Mouse (Mus musculus) G1E-ER4 (cell line): ENCODE data around the gene Ankrd33b. TPM values are rescaled to one million over a fixed set of nuclear protein-coding genes. Genes with fewer than 3 reads are reported as not detected.

Experiments used
- GATA1 ChIP-seq: IDR thresholded peaks from one replicate; pipeline ENCODE4 v1.8.0; 2012; ENCODE audit warnings: low read length, inconsistent platforms
- polyA plus RNA-seq: library from polyadenylated mRNA; stranded (reverse); fragments of >175 nt; gene quantifications from 2 replicates; pipeline ENCODE4 v1.2.3, GENCODE M21; 2012

The Ankrd33b gene
- polyA plus RNA-seq, 1 experiment = not detected

DNA sequence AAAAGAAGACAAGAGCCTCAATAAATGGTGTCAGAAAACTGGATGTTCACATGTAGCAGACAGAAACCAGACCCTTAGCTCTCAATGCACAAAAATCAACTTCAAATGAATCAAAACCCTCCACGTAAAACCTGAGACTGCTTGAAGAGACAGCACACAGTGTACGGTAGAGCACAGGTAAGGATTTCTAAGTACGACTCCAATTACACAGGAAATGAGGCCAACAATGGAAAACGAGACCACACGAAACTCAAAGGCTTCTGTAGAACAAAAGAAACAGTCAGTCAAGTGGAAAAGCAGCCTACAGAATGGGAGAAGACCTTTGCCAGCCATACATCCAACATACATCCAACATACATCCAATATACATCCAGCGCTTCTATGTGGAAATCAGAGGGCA, 6.9 kb downstream of the Ankrd33b start:
- no peak for TF ChIP-seq GATA1

DNA sequence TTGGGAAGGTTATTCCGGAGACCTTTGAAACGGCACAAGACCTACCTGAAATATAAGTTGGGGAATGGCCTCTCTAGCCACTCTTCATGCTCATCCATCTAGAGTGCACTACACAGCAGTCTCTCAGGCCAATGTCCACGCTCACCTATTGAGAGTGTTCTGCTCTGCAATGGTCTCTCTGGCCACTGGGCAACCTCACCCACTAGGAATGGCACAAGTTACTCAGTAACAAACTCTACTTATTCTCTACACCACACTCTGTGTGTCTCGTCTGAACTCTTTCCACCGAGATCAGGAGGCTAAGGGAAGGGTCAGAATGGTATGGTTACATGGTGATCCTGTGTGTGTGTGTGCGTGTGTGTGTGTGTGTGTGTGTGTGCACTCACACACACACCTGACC, 7.7 kb downstream of the Ankrd33b start:
- no peak for TF ChIP-seq GATA1

DNA sequence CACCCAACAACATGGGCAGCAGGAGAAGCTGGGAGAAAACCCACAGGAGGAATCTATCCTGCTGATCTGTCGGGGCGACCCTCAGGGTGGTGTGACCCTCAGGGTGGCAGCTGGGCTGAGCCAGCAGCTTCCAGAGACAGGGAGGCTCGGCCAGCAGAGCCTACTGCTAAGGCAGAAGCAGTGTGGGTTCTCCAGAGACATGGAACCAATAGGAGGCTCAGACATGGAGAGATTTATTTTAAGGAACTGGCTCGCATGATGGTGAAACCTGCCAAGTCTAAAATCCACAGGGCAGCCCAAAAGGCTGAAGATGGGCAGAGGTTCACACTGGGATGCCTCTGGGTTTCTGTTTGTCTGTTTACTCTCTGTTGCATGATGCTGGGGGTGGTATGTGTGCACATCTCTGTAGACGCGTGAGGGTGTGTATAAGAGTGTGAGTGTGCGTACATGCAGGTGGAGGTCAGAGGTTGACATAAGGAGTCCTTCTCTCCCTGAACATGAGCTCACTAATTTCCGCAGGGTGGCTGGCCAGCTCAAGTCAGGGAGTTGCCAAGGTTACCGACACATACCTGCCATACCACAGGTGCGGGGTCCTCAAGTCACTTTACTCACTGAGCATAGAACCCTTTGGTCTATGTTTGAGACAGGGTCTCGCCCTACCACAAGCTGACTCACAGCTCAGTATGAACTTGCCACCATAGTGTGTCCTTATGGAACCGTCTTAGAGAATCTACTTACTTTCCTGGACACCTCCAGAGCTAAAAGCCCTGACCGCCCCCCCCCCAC, 14.8 kb downstream of the Ankrd33b start:
- no peak for TF ChIP-seq GATA1

- no peak for TF ChIP-seq GATA1
These were observed 17.6 kb downstream of the Ankrd33b start for GRCm38 (mm10) chr15:31349810-31350341.

GRCm38 (mm10) chr15:31349046-31349445, 18.5 kb downstream of the Ankrd33b start:
- no peak for TF ChIP-seq GATA1

GRCm38 (mm10) chr15:31348241-31348640, 19.3 kb downstream of the Ankrd33b start:
- TF ChIP-seq GATA1 = no peak

GRCm38 (mm10) chr15:31346508-31346907, 21.0 kb downstream of the Ankrd33b start:
- no peak for TF ChIP-seq GATA1

DNA sequence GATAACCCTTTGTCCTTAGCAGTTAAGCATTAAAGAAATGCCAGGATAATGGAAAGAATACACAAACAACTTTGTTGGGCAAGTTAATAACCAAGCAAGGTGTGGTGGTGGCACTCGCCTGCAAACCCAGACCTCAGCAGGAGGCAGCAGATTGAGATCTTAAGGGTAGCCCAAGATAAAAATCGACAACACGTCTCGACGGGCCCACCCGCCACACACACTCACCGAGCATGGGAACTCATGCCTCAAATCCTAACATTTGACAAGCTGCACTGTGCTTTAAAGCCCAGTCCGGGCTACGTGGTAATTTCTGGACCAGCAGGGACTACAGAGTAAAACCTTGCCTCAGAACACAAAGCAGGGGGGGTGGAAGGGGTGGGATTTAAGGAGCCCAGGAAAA, 22.2 kb downstream of the Ankrd33b start:
- no peak for TF ChIP-seq GATA1

GRCm38 (mm10) chr15:31344811-31345211, 22.7 kb downstream of the Ankrd33b start:
- no peak for TF ChIP-seq GATA1

DNA sequence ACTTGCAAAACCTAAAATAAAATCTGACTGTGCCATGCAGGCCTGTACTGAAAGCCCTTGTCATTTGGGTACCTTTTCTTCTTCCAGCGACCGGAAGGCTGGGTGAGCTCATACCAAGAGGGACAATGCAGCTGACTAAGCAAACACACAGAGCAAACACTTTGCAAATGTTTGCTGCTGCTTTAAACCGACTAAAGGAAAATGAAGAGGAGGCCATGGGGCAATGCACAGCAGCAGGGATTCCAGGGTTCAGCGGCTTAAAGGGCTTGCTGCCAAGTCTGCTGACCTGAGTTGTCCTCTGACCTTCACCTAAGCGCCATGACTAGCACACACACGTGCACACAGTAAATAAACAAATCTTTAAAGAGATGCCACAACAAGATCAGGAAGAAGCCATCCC, 23.9 kb downstream of the Ankrd33b start:
- no peak for TF ChIP-seq GATA1

DNA sequence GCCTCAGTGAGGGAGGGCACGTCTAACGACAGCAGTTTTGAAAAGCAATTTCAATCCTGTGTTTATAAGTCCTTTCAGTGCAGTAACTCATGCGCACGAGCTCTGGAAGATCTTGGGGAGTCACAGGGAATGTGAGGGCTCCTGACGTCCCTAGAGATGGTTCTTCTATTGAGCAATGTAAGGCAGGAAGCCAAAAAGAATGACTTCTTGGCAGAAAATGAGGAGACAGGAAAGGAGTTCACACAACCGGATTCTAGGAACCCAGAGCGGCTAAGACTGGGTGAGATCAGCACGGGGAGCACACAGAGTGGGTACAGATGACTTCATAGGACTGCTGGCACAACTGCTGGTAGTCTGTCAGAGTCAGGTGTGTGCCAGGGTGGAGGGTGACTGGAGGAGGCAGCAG, 25.0 kb downstream of the Ankrd33b start:
- TF ChIP-seq GATA1 = no peak

DNA sequence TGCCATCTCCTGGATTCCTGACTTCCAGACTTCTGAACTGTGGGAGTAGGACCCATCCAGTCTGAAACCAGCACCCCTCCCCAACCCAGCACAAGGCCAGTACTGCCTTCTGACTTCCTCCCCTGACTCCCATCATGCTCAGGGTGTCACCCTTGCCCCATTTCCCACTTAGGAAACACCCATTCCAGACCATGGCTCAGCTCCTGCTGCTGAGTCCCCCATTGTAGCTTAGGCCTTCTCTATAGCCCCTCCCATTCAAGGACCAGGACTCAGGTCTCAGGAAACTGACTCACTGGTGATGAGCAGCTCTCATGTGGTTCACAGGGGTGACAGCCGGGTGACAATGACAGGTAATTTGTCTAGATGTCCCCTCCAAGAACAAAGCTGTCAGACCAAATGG, 25.5 kb downstream of the Ankrd33b start:
- no peak for TF ChIP-seq GATA1

DNA sequence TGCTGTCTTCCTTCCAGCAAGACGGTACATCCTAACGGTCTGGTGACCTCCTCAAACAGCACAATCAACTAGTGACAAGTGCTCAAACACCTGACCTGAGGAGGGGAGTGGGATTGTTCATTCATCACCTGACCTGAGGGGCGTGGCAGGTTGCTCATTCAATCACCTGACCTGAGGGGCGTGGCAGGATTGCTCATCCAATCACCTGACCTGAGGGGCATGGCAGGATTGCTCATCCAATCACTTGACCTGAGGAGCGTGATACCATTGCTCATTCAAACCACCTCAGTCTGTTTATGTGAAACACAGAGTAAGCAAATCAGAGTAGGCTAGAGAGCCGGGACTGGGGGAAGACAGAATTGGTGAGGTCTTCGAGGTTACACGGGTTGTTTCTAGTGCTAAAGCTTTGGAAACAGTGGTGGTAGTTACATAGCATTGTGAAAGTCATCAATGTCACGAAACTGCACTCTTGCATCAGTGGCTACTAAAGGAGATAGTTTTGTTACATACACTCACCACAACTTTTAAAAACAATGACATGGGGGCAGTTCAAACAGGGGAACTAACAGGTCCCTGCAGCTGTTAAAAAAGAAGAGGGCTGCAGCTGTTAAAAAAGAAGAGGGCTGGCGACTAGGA, 28.8 kb downstream of the Ankrd33b start:
- no peak for TF ChIP-seq GATA1

- no peak for TF ChIP-seq GATA1
These were observed 29.5 kb downstream of the Ankrd33b start for GRCm38 (mm10) chr15:31337983-31338382.

GRCm38 (mm10) chr15:31337192-31337741, 30.3 kb downstream of the Ankrd33b start:
- no peak for TF ChIP-seq GATA1

DNA sequence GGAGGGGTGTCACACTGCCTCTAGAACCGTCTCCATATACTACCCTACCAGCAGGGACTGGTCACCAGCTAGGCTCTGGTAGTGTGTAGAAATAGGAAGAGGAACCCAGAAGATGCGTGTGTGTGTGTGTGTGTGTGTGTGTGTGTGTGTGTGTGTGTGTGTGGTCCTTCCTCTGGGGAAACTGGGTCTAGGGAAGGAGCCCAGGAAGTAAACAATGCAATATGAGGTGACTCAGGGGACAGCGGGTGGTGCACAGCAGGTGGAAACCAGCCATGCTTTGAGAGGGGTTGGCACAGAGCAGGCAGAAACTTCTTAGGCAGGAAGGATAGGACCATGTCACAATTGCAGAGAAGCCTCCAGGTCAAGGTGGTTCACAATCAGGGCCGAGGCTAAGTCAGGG, 30.8 kb downstream of the Ankrd33b start:
- no peak for TF ChIP-seq GATA1
